ENCODE assay signal across 10 mouse cellular contexts in the genomic region with DNA sequence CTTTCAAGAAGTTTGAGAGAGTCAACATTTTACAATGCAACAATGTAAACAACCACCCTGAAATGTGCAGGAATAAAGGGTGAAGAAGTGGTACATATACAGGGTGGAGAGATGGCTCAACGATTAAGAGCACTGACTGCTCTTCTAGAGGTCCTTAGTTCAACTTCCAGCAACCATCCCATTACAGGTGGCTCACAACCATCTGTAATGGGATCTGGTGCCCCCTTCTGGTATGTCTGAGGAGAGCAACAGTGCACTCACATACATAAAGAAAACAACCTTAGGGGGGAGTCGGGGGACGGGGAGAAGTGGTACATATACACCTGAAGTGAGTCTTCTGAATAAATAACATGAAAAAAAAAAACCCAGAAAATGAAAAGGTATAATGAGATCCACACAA.
DNase-seq lines count a peak whose midpoint lies in the region; ATAC-seq and TF ChIP-seq lines count a peak whose summit lies in the region.
"Had no signal": no experiment of that assay in that cellular context is flagged by ENCODE, and none has a peak within 500 bp of the region (broad histone marks: within the 10 kb centered on the region; RNA-seq: fewer than 3 reads in every experiment).

No protein-coding gene starts in this region.

- H3K4me2 ChIP-seq in hindbrain, embryonic 11.5 days (replicated peaks; ENCODE audit: low read depth, low read length), result no peak overlapping the region
- H3K4me2 ChIP-seq in hindbrain, embryonic 13.5 days, result no peak overlapping the region
- no peak overlapping the region for H3K4me2 ChIP-seq in lung, postnatal 0 days (replicated peaks; ENCODE audit: low read depth, low read length)
- H3K4me2 ChIP-seq: stomach, embryonic 15.5 days had no signal

- no peaks in the 10 kb centered on the region for H3K36me3 ChIP-seq in hindbrain, embryonic 11.5 days (ENCODE audit: control insufficient read depth, insufficient read depth, low read length)
- peaks cover 3% of the 10 kb centered on the region for H3K36me3 ChIP-seq in hindbrain, embryonic 13.5 days
- no peaks in the 10 kb centered on the region for H3K36me3 ChIP-seq in E14TG2a.4 (ENCODE audit: insufficient read depth, low read length)
- no peaks in the 10 kb centered on the region for H3K36me3 ChIP-seq in lung, postnatal 0 days (ENCODE audit: insufficient read depth, low read length)
- H3K36me3 ChIP-seq: stomach, embryonic 15.5 days had no signal

- peak; percentile 51 for TF ChIP-seq CTCF in E14TG2a.4 (conservative IDR thresholded peaks at IDR 0.05; ENCODE audit: low read length)
- TF ChIP-seq CTCF in lung, postnatal 0 days (IDR thresholded peaks at IDR 0.05), result peak; percentile 58

- H3K27ac ChIP-seq in hindbrain, embryonic 11.5 days (ENCODE audit: low read depth, low read length), result no peak overlapping the region
- H3K27ac ChIP-seq in hindbrain, embryonic 13.5 days, result no peak overlapping the region
- H3K27ac ChIP-seq in lung, postnatal 0 days (ENCODE audit: low read length), result no peak overlapping the region
- H3K27ac ChIP-seq: stomach, embryonic 15.5 days had no signal

- no peak overlapping the region for H3K4me3 ChIP-seq in hindbrain, embryonic 11.5 days (ENCODE audit: low read depth, low read length)
- H3K4me3 ChIP-seq in hindbrain, embryonic 13.5 days, result no peak overlapping the region
- H3K4me3 ChIP-seq in E14TG2a.4 (replicated peaks; ENCODE audit: low read length), result no peak overlapping the region
- no peak overlapping the region for H3K4me3 ChIP-seq in lung, postnatal 0 days (ENCODE audit: low read depth, low read length)
- H3K4me3 ChIP-seq: stomach, embryonic 15.5 days had no signal

- no peak for ATAC-seq in hindbrain, embryonic 11.5 days (ENCODE audit: low FRiP score)
- ATAC-seq in hindbrain, embryonic 13.5 days (ENCODE audit: low FRiP score), result no peak
- no peak for ATAC-seq in lung, postnatal 0 days
- ATAC-seq: hindbrain, embryonic 16.5 days had no signal

- H3K27me3 ChIP-seq in hindbrain, embryonic 11.5 days (ENCODE audit: control insufficient read depth, insufficient read depth, low read length), result no peaks in the 10 kb centered on the region
- H3K27me3 ChIP-seq in hindbrain, embryonic 13.5 days, result no peaks in the 10 kb centered on the region
- no peaks in the 10 kb centered on the region for H3K27me3 ChIP-seq in E14TG2a.4 (ENCODE audit: insufficient read depth, low read length)
- no peaks in the 10 kb centered on the region for H3K27me3 ChIP-seq in lung, postnatal 0 days (replicated peaks; ENCODE audit: insufficient read depth, low read length)
- H3K27me3 ChIP-seq: stomach, embryonic 15.5 days had no signal

- H3K4me1 ChIP-seq in hindbrain, embryonic 11.5 days (replicated peaks; ENCODE audit: control insufficient read depth, insufficient read depth, low read length), result no peaks in the 10 kb centered on the region
- H3K4me1 ChIP-seq in hindbrain, embryonic 13.5 days (replicated peaks), result peaks cover 25% of the 10 kb centered on the region
- H3K4me1 ChIP-seq in E14TG2a.4 (replicated peaks; ENCODE audit: low read depth, low read length), result no peaks in the 10 kb centered on the region; the same call in 1 of the 2 replicates
- H3K4me1 ChIP-seq in lung, postnatal 0 days (ENCODE audit: insufficient read depth, low read depth, low read length), result no peaks in the 10 kb centered on the region
- H3K4me1 ChIP-seq: stomach, embryonic 15.5 days had no signal

- TF ChIP-seq EP300 in lung, postnatal 0 days (IDR thresholded peaks at IDR 0.05), result no peak

- no peaks in the 10 kb centered on the region for H3K9me3 ChIP-seq in hindbrain, embryonic 11.5 days (ENCODE audit: control insufficient read depth, low read length)
- no peaks in the 10 kb centered on the region for H3K9me3 ChIP-seq in hindbrain, embryonic 13.5 days
- H3K9me3 ChIP-seq in E14TG2a.4 (ENCODE audit: low read length), result peaks cover 22% of the 10 kb centered on the region
- H3K9me3 ChIP-seq in lung, postnatal 0 days (ENCODE audit: low read length), result no peaks in the 10 kb centered on the region
- H3K9me3 ChIP-seq: stomach, embryonic 15.5 days had no signal

- H3K9ac ChIP-seq in hindbrain, embryonic 11.5 days (ENCODE audit: low read depth, low read length), result no peak overlapping the region
- no peak overlapping the region for H3K9ac ChIP-seq in hindbrain, embryonic 13.5 days
- H3K9ac ChIP-seq in lung, postnatal 0 days (replicated peaks; ENCODE audit: low read depth), result no peak overlapping the region
- H3K9ac ChIP-seq: stomach, embryonic 15.5 days had no signal

- DNase-seq in hindbrain, embryonic 11.5 days (ENCODE audit: low spot score), result peak; percentile 34
- peak; percentile 32 to 68 for DNase-seq in adrenal gland, postnatal 36 days
- peak; percentile 7 for DNase-seq in lung, postnatal 0 days (ENCODE audit: low spot score)
- DNase-seq in spleen, postnatal 14 days (ENCODE audit: low spot score in 2 of 2), result no peak
- no peak for DNase-seq in right cerebral cortex, postnatal 36 days (ENCODE audit: low spot score in 2 of 2)
- DNase-seq in gastrocnemius, postnatal 10 days, result no peak

- WGBS in hindbrain, embryonic 11.5 days, result 69% methylated on average over 3 of the region's 3 CpGs
- 69% methylated on average over 3 of the region's 3 CpGs for WGBS in hindbrain, embryonic 13.5 days
- WGBS in lung, postnatal 0 days, result 50% methylated on average over 3 of the region's 3 CpGs

Comparison
In these comparisons a context has a peak if more than half of its experiments do, and no peak if none do; other contexts are left out.
1. DNase-seq: peak in hindbrain, embryonic 11.5 days (single experiment), adrenal gland, postnatal 36 days (2 of 2) and lung, postnatal 0 days (single experiment); none in spleen, postnatal 14 days (0 of 2), right cerebral cortex, postnatal 36 days (0 of 2) and gastrocnemius, postnatal 10 days (single experiment).